Mouse (Mus musculus): ENCODE measurements around the gene Eva1b.

DNA sequence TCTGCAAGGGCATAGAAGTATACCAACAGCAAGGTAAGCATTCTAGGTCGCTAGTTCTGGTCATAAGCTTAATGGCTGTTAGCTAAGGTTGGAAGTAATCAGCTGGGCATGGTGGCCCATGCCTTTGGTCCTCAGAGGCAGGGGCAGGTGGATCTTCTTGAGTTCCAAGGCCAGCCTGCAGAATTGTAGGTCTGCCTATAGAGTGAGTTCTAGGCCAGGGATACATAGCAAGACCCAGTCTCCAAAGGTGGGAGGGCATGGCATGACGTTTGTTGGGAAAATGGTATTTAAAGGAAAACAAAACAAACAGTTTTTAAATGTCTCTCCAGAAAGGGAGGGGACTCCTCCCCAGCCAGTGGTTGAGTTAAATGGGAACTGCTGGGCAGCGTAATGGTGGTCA, 46.8 kb upstream of the Eva1b start:
- no peak for TF ChIP-seq CTCF (IDR thresholded peaks at IDR 0.05; ENCODE audit: extremely low read depth, insufficient read depth, insufficient read length, insufficient replicate concordance)
- TF ChIP-seq POLR2A (IDR thresholded peaks at IDR 0.05; ENCODE audit: low read depth, low read length): no peak

Measured in spleen, adult 2 months (tissue).